Mouse (Mus musculus) heart, postnatal 36 days (tissue): ENCODE data around the gene Esr2. TPM values are rescaled to one million over a fixed set of nuclear protein-coding genes. Genes with fewer than 3 reads are reported as not detected.

ENCODE experiments used
- DNase-seq, 2 experiments: peaks; one replicate each; pipeline ENCODE4 v3.0.0; 2021 to 2022
- intact Hi-C: fragments of 180-260 bp; cut with DNase I; formaldehyde crosslinking; loops from one replicate; pipeline ENCODE4 v1.15.1; 2025
- total RNA-seq, 2 experiments: library from RNA; stranded (reverse); gene quantifications; 2 replicates each; pipeline ENCODE4 v1.2.3; 2021

The Esr2 gene
- total RNA-seq, 2 experiments from 2014 or later, result not detected

DNA sequence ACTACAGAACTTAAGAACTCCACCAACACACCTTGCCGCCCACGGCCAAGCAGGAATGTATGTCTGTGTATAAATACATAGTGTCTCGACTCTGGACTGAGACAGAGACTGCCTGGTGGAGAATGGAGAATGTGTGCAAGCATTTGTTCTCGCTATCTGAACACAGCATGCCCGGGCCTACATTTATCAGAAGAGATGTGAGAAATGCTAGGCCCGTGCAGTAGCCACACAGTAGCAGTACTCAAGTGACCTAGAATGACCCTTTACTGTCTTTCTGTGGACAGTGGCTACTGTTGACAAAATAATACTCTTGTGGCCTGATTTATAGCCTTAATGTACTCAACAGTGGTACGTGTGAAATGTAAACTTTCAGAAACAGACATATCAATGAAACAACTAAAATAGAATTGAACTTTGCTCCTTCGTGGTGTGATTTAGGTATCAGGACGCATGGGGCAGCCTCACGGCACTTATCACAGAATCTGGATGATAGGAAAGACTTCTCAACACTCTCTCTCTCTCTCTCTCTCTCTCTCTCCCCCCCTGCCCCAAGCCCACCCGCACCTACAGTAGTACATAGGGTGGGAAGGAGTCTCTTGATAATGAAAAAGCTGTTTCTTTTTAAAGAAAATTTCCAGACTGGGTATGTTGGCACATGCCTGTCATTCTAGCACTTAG, 84.1 kb downstream of the Esr2 start:
- no peak for DNase-seq
- intact Hi-C loops, result no loop called here

DNA sequence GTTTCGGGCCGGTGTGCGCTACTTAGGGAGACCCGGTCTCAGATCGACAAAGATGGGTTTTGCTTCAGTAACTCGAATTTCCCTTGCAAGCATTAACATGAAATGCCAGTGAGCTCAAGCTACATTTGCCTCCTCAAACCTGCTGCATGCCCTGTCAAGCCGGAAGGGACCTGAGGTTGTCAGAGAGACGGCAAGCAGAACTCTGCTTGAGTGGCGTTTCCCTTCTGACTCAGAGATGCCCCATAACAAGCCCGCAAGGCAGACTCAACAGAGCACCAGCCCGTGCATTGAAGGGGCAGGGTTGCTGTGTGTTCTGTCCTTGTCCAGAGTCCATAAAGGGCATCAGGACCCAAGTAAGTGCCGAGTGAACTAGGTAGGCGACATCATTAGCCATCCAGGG, 90.0 kb downstream of the Esr2 start:
- intact Hi-C loops, result no loop called here
- no peak for DNase-seq

DNA sequence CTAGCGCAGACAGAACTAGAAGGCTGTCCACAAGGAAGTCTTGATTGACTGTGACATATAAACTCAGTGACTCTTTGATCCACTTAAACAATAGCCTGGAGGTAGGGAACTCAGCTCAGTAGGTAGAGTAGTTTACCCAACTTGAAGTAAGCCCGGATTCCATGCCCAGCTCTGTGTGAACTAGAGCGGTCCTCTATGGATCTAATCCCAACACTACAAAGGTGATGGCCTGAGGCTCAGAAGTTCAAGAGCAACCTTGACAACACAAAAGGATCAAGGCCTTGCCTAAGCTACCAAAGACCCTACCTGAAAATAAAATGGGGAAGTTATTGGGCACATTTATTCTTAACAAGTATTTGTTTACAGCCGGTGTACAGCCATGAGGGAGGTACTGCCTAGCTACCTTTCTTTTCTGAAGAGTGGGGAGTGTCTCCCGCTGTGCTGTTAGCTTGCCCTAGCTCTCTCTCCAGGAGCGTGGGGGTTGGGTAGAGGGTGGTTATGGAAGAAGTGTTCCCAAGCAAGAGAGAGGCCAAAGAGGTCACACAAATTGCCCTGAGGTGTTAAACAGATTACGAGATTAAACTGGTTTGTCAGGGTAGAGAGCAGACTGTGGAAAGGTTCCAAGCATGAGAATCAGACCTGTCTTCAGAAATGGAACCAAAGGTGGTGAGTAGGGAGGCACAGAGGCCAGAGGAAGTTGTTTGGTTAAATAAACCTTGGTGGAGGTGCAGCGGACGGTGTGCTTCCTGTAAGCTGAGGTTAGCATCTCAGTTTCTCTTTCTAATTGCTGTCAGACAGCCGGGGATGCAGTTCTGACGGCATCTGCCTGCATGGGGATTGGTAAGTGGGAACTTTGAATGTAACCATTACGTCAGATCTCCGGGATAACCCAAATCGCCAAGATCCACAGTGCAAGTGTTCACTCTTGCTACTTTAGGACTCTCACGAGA, 90.8 kb downstream of the Esr2 start:
- intact Hi-C loops, result no loop called here
- no peak for DNase-seq

DNA sequence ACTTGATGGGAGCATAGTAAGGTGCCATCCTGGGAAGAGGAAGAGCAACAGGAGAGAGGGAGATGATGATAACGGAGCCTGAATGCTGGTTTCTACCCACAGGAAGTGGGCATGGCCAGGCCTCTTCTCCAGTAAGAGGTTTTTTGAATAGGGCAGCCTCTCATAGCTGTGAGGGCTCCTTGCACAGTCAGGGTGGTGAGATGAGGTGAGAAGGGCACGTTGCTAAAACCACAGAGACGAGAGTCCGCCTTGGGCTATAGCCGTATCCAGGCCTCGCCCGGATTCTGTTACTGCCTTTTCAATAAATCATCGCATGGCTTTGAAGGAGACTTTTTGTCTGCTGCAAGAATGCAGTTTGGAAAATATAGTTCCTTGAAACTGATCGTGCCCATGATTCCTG, 92.0 kb downstream of the Esr2 start:
- intact Hi-C loops, result no loop called here
- DNase-seq, result no peak

DNA sequence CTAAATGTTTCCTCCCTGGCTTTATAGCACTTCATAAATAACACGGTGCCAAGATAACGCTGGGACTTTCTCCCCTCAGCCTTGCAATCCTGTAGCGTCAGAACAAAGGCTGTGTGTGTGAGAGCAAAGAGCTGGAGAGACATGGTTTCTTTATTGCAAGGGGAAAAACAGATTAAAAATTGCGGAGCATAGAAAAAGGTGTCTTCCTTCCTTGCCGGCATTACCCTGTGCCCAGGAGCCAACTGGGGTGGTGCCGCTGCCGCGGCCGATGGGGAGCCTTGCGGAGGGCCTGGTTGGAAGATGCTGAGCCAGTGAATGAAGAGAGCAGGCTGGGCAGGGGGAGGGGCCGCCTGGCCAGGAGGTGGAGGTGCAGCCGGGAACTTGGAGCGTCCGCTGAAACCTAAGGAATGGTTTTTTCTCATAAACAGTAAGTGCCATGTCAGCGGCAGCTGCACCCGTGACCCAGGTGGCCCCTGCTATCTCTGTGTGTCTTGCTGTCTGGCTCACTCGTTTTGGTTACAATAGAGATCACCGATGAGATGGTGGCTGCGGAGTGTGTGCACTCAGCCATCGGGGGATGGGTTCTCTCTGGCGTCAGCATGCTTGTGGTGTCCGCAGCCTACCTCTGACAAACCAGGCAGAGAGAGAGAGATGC, 95.4 kb downstream of the Esr2 start:
- intact Hi-C loops, result no loop called here
- no peak for DNase-seq

DNA sequence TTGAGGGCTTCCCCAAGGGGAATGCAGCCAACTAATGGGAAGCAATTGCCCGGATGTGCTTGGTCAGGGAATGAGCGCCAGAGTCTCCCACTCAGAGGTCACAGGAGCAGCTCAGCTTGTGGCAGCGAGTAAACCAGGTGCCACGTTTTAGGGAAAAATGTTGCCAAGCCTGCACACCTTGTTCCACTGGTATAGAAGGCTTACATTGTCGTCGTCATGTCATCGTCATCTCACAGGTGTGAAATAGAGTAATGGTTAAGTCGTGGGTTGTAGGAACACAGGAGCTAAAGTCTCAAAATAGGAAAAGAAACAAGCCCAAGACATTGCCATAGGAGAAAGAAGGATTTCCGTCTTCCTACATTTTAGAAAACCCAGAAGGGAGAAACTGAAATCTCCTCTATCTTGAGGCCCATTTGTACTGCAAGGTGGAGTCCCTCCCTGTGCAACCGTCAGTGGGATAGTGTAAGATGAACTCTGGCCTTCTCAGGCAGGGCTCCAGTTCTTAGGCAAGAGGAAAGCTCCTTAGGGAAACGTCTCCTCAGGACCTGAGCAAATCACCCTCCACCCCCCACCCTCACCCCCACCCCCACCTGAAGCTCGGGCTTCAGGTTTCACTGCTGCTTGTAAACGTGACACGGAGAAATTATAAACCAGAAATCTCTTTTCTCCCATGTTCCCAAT, 96.0 kb downstream of the Esr2 start:
- intact Hi-C loops, result no loop called here
- DNase-seq, result no peak

DNA sequence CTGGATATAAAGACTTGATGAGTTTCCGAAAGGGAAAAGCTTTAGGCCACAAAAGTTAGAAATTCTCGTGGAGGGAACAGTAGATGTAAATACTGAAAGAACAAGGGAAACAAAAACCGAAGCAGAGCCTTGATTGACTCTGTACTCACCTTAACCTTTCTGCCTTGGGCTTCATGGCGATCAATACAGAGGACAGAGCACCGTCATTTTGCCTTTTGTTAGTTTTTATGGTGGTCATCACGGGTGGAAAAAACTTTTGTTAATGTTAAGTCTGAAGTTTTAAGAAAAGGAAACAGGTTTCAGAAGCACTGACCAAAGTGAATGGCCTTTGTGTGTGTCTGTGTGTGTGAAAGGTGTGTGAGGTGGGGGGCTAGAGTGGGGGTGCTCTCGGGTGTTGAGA, 103.1 kb downstream of the Esr2 start:
- DNase-seq, result no peak
- intact Hi-C loops, result no loop called here

DNA sequence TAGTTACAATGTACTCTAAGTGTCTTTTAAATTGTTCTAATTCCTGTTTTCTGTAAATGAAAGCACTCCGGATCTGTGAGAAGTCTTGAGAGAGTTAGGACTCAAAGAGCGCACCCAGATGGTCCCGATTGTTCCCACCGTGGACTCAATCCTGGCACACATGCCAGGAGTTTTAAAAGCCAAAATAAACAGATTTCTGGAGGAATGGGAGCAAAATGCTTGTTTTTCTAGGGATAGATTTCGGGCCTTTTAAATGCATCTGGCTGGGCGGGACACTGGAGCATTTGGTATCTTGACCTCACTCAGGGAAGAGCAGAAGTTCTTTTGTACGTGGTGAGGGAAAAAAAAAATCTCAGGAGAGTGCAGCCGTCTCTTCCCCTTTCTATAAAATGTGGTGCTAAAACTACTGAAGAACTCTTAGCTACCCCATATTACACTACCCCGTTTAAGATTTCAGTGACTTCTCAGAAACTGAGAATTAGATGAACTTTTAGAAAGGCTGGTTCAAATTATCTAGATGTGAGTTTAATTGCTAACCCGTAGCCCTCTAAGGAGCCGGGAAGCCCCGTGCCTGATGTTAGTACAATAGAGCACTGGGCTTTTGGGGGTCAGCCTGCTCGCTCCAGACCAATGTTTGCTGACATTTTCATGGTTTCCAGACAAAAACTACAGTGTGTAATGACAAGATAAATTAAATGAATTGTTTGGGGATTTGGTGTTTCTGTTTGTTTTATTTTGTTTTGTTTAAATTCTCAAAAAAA, 103.8 kb downstream of the Esr2 start:
- intact Hi-C loops, result no loop called here
- no peak for DNase-seq

DNA sequence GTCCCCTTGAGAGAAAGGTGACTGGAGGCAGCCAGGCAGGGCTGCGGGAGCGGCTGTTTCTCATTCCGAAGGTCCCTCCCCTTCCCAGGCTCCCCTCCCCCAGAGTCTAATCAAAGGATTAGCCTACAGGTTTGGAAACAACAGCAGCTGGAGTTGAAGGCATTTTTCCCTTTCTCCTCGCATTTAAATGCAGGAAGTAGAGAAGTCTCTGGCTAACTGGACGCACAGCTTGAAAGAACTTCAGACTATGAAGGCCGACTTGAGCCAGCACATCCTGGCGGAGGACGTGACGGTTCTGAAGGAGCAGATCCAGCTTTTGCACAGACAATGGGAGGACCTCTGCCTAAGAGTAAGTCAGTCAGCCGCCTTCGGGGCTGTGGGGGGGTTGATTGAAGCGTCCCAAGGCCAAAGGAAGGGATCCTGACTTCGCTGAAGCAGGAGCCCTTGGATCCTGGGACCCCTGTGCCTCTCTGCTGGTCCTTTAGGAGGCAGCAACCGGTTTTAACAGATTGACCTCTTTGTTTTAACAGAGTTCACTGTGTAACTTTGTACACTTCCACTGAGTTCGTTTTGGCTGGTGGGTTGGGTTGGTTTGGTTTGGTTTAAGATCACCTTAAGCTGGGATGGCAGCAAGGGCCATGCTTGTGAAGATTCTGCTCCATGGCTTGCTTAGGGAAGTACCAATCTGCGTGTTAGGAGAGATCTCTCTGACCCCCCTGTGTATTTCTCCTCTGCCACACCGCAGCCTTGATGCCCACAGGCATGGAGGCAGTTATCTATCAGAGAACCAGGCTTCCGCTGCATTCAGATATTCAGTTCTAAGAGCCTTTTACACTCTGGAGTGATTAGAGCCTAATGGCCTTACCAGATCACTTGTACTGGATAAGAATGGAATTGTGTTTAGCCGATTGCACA, 104.9 kb downstream of the Esr2 start:
- intact Hi-C loops, result no loop called here
- DNase-seq, result peak; percentile 15 to 18

Other genes with a start within 250 kb of the Esr2 start
- gene Tex21, start 69.5 kb upstream of the Esr2 start, total RNA-seq, result not detected
- gene Mthfd1, start 78.0 kb upstream of the Esr2 start, total RNA-seq, result 10 to 100 TPM; 28.4 to 28.9 TPM
- 1 to 10 TPM; 1.7 to 2.2 TPM for gene Akap5, start 147.6 kb upstream of the Esr2 start, total RNA-seq
- 10 to 100 TPM in 1 of 2 experiments, 1 to 10 TPM in 1; 5.4 to 10.4 TPM for gene Zbtb25, start 192.3 kb upstream of the Esr2 start, total RNA-seq
- gene Zbtb1, start 193.0 kb upstream of the Esr2 start, total RNA-seq, result 1 to 10 TPM; 3.5 to 4.2 TPM
- gene Hspa2, start 226.9 kb upstream of the Esr2 start, total RNA-seq, result 1 to 10 TPM; 5.7 to 7.8 TPM
- gene Ppp1r36, start 240.3 kb upstream of the Esr2 start, total RNA-seq, result not detected